Mouse (Mus musculus) testis, adult 2 months (tissue): ENCODE data around the gene Wnk2.

Experiments used
- CTCF ChIP-seq: fragments of 200-500 bp; IDR thresholded peaks from 2 replicates; pipeline ENCODE4 v1.5.1; 2012; ENCODE audit warnings: low read depth, mild to moderate bottlenecking, inconsistent platforms, low read length, moderate library complexity; ENCODE audit not compliant: control insufficient read depth, insufficient read depth, insufficient replicate concordance
- POLR2A ChIP-seq: fragments of 200-500 bp; IDR thresholded peaks from 2 replicates; pipeline ENCODE4 v1.6.1; 2012; ENCODE audit warnings: low read depth, mild to moderate bottlenecking, inconsistent platforms, low read length, moderate library complexity; ENCODE audit not compliant: control insufficient read depth

GRCm38 (mm10) chr13:49093471-49093891 lies 54.3 kb downstream of the Wnk2 start:
- TF ChIP-seq POLR2A (no peak), CTCF (no peak)
